Comparison of ENCODE assay signal across 8 mouse cellular contexts in the genomic region with DNA sequence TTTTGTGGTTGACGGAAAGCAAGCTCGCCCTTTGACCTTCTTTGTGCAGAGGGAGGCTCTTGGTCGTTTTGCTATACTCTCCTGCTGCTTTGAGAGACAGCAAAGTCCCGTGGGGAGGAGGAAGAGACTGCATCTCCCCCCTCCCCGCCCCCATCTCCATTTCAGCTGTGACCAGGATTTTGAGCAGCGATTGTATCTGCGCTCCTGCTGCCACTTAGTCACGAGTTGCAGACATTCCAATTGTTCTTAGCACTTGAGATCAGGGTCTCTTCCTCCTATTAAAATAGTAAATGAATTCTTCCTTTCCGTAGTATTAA. TPM values are rescaled to one million over a fixed set of nuclear protein-coding genes. Genes with fewer than 3 reads are reported as not detected.
DNase-seq lines count a peak whose midpoint lies in the region; ATAC-seq and TF ChIP-seq lines count a peak whose summit lies in the region.

No protein-coding gene starts in this region.

- no peaks in the 10 kb centered on the region for H3K9me3 ChIP-seq in heart, embryonic 12.5 days (replicated peaks)
- no peaks in the 10 kb centered on the region for H3K9me3 ChIP-seq in CH12.LX (replicated peaks; ENCODE audit: low read length)
- H3K9me3 ChIP-seq in liver, embryonic 13.5 days (replicated peaks): no peaks in the 10 kb centered on the region

- intact Hi-C loops in heart, postnatal 36 days (cut with DNase I): loop anchor here (5.0 kb wide), 1 partner anchor 40 kb away; no protein-coding TSS in a partner anchor

- H3K9ac ChIP-seq in heart, embryonic 12.5 days: peak overlapping the region; percentile 88; the same call in 1 of the 2 replicates
- H3K9ac ChIP-seq in CH12.LX (ENCODE audit: insufficient read depth, low read depth): peak overlapping the region; percentile 77
- H3K9ac ChIP-seq in liver, embryonic 13.5 days: peak overlapping the region; percentile 85

- ATAC-seq in heart, embryonic 12.5 days (ENCODE audit: insufficient number of reproducible peaks, low FRiP score): no peak
- ATAC-seq in liver, embryonic 13.5 days (ENCODE audit: low read depth): no peak
- no peak for ATAC-seq in activated CD4-positive, CD25-positive, alpha-beta regulatory T cell, adult 4 months

- TF ChIP-seq EP300 in CH12.LX (IDR thresholded peaks at IDR 0.05; ENCODE audit: low read length): no peak

- 3% methylated on average over 9 of the region's 9 CpGs for WGBS in heart, embryonic 12.5 days
- WGBS in liver, embryonic 13.5 days (ENCODE audit: insufficient replicate concordance): 11% methylated on average over 9 of the region's 9 CpGs

- TF ChIP-seq CTCF in CH12.LX (conservative IDR thresholded peaks at IDR 0.05 in 1 of 2, IDR thresholded peaks at IDR 0.05 in 1 of 2; ENCODE audit: low read depth in 2 of 2, low read length in 2 of 2): no peak
- TF ChIP-seq CTCF in embryonic fibroblast, embryonic 13.5 days (IDR thresholded peaks at IDR 0.05; ENCODE audit: borderline replicate concordance, insufficient read depth, low read length): no peak

- no peak for DNase-seq in heart, postnatal 36 days
- DNase-seq in CH12.LX (ENCODE audit: extremely low read depth): peak; percentile 42
- no peak for DNase-seq in liver, embryonic 13.5 days
- no peak for DNase-seq in layer of hippocampus, adult 9-10 months (ENCODE audit: low spot score)
- no peak for DNase-seq in thymus, postnatal 14 days

- H3K79me2 ChIP-seq in CH12.LX (replicated peaks; ENCODE audit: control insufficient read depth, extremely low read depth, insufficient read depth, poor library complexity, severe bottlenecking): peaks cover 10% of the 10 kb centered on the region

- no peaks in the 10 kb centered on the region for H3K36me3 ChIP-seq in heart, embryonic 12.5 days
- peaks cover 0 to 26% of the 10 kb centered on the region in 2 experiments for H3K36me3 ChIP-seq in CH12.LX (replicated peaks in 1 of 2; ENCODE audit: control insufficient read depth in 1 of 2, insufficient read depth in 1 of 2, low read length in 1 of 2)
- H3K36me3 ChIP-seq in liver, embryonic 13.5 days: no peaks in the 10 kb centered on the region

- no peaks in the 10 kb centered on the region for H3K27me3 ChIP-seq in heart, embryonic 12.5 days (replicated peaks)
- H3K27me3 ChIP-seq in CH12.LX (replicated peaks): no peaks in the 10 kb centered on the region
- no peaks in the 10 kb centered on the region for H3K27me3 ChIP-seq in liver, embryonic 13.5 days

- in situ Hi-C loops in CH12.LX (cut with MboI; ENCODE audit: low pct_ligation_motif_present, low pct_unique_long_range_greater_than_20kb, low sequenced_read_pairs): no loop called here

- H3K4me2 ChIP-seq in heart, embryonic 12.5 days: peak overlapping the region; percentile 96
- peak overlapping the region; percentile 58; the same call in 1 of the 2 replicates for H3K4me2 ChIP-seq in CH12.LX (ENCODE audit: insufficient read depth, low read depth, poor library complexity, severe bottlenecking)
- peak overlapping the region; percentile 99 for H3K4me2 ChIP-seq in liver, embryonic 13.5 days

- no peak for TF ChIP-seq POLR2A in CH12.LX (IDR thresholded peaks at IDR 0.05; ENCODE audit: low read depth, low read length)
- TF ChIP-seq POLR2A in embryonic fibroblast, embryonic 13.5 days (IDR thresholded peaks at IDR 0.05; ENCODE audit: low read depth, low read length): no peak; the same call in 1 of the 2 replicates

- dilution Hi-C loops in CH12.LX (cut with MboI; ENCODE audit: extremely low pct_ligation_motif_present, extremely low pct_unique_long_range_greater_than_20kb, low sequenced_read_pairs): no loop called here

- no peak for TF ChIP-seq RAD21 in CH12.LX (IDR thresholded peaks at IDR 0.05; ENCODE audit: low read depth, low read length)

- peak overlapping the region; percentile 87 for H3K4me3 ChIP-seq in heart, embryonic 12.5 days
- H3K4me3 ChIP-seq in CH12.LX (replicated peaks in 1 of 3; ENCODE audit: low read depth in 2 of 3, low read length in 2 of 3, poor library complexity in 1 of 3): peak overlapping the region; percentile 77 to 95 (median 93)
- H3K4me3 ChIP-seq in embryonic fibroblast, embryonic 13.5 days (ENCODE audit: insufficient read depth, low read length): peak overlapping the region; percentile 88
- peak overlapping the region; percentile 80 for H3K4me3 ChIP-seq in liver, embryonic 13.5 days (replicated peaks)

- H3K4me1 ChIP-seq in heart, embryonic 12.5 days (replicated peaks): peaks cover 12% of the 10 kb centered on the region
- H3K4me1 ChIP-seq in CH12.LX (ENCODE audit: control insufficient read depth in 1 of 2, insufficient read depth in 2 of 2): peaks cover 17 to 75% of the 10 kb centered on the region in 2 experiments
- H3K4me1 ChIP-seq in embryonic fibroblast, embryonic 13.5 days (ENCODE audit: control insufficient read depth, insufficient read depth, low read length): 0 out of 2 replicates have a peak, but pooled peaks cover 2% of the 10 kb centered on the region
- peaks cover 62% of the 10 kb centered on the region for H3K4me1 ChIP-seq in liver, embryonic 13.5 days (replicated peaks)

- no peak overlapping the region for H3K27ac ChIP-seq in heart, embryonic 12.5 days (ENCODE audit: poor library complexity, severe bottlenecking)
- peak overlapping the region; percentile 10; the same call in 1 of the 2 replicates for H3K27ac ChIP-seq in CH12.LX (ENCODE audit: insufficient read depth, low read depth)
- H3K27ac ChIP-seq in embryonic fibroblast, embryonic 13.5 days (ENCODE audit: insufficient read depth, low read length): peak overlapping the region; percentile 88
- peak overlapping the region; percentile 29; the same call in 1 of the 2 replicates for H3K27ac ChIP-seq in liver, embryonic 13.5 days

TF ChIP-seq in CH12.LX, 34 proteins besides CTCF, POLR2A, EP300 and RAD21:
- TF ChIP-seq CHD2 (IDR thresholded peaks at IDR 0.05; ENCODE audit: low read length): peak; percentile 39; the same call in 1 of the 2 replicates
- no peak for TF ChIP-seq SIN3A (IDR thresholded peaks at IDR 0.05; ENCODE audit: low read length)

RNA-seq across cellular contexts. Expression of a gene that starts 1.2 kb away (rescaled TPM):
- 7.5 and 8.6 TPM in 2 replicates for polyA plus RNA-seq in heart, embryonic 12.5 days (2016; fragmentation: Nextera tagmentation; extraction: Ambion mirVana)
- total RNA-seq in heart, postnatal 36 days (2021): 1 to 10 TPM; 5.6 to 6.4 TPM
- total RNA-seq in CH12.LX (2012; rRNA removed) (8.1 and 8.4 TPM in 2 replicates), CH12.LX (2014; rRNA removed) (7.9 and 9.7 TPM in 2 replicates)
- 15.9 and 16.9 TPM in 2 replicates for polyA plus RNA-seq in CH12.LX (2012; ENCODE audit: insufficient read length, low read depth)
- 14.7 and 20.2 TPM in 2 replicates for polyA plus RNA-seq in embryonic fibroblast, embryonic 13.5 days (2011; ENCODE audit: insufficient read length, low read depth, missing spikeins)
- polyA plus RNA-seq in liver, embryonic 13.5 days (2015; fragmentation: Nextera tagmentation; extraction: Ambion mirVana): 3.4 and 4.5 TPM in 2 replicates
- 1 to 10 TPM; 1.6 to 1.9 TPM for polyA plus RNA-seq in activated CD4-positive, CD25-positive, alpha-beta regulatory T cell, adult 4 months (2017; shearing (Covaris generic))

RNA-seq across cellular contexts. Expression of a gene that starts 5.4 kb away (rescaled TPM):
- polyA plus RNA-seq in heart, embryonic 12.5 days (2016; fragmentation: Nextera tagmentation; extraction: Ambion mirVana): 43.9 and 47.1 TPM in 2 replicates
- 1 to 10 TPM; 8.3 to 8.7 TPM for total RNA-seq in heart, postnatal 36 days (2021)
- total RNA-seq in CH12.LX (2012; rRNA removed): 24.3 and 28.9 TPM in 2 replicates
- 67.1 and 73.2 TPM in 2 replicates for total RNA-seq in CH12.LX (2014; rRNA removed)
- polyA plus RNA-seq in CH12.LX (2012; ENCODE audit: insufficient read length, low read depth): 32.5 and 38.5 TPM in 2 replicates
- polyA plus RNA-seq in embryonic fibroblast, embryonic 13.5 days (2011; ENCODE audit: insufficient read length, low read depth, missing spikeins): 17.9 and 19.8 TPM in 2 replicates
- 24.7 and 30.0 TPM in 2 replicates for polyA plus RNA-seq in liver, embryonic 13.5 days (2015; fragmentation: Nextera tagmentation; extraction: Ambion mirVana)
- 10 to 100 TPM; 37.2 to 44.7 TPM for polyA plus RNA-seq in activated CD4-positive, CD25-positive, alpha-beta regulatory T cell, adult 4 months (2017; shearing (Covaris generic))
